Mouse (Mus musculus): ENCODE results near the gene Pfkfb3. TPM values are rescaled to one million over a fixed set of nuclear protein-coding genes. Genes with fewer than 3 reads are reported as not detected.

The Pfkfb3 gene
- total RNA-seq (2021), result 10 to 100 TPM; 41.1 to 45.4 TPM
- long read RNA-seq, partial matches to known transcripts, result 0 of 4 reads
- long read RNA-seq, other reads (novel, unspliced or antisense), result 4 of 4 reads

DNA sequence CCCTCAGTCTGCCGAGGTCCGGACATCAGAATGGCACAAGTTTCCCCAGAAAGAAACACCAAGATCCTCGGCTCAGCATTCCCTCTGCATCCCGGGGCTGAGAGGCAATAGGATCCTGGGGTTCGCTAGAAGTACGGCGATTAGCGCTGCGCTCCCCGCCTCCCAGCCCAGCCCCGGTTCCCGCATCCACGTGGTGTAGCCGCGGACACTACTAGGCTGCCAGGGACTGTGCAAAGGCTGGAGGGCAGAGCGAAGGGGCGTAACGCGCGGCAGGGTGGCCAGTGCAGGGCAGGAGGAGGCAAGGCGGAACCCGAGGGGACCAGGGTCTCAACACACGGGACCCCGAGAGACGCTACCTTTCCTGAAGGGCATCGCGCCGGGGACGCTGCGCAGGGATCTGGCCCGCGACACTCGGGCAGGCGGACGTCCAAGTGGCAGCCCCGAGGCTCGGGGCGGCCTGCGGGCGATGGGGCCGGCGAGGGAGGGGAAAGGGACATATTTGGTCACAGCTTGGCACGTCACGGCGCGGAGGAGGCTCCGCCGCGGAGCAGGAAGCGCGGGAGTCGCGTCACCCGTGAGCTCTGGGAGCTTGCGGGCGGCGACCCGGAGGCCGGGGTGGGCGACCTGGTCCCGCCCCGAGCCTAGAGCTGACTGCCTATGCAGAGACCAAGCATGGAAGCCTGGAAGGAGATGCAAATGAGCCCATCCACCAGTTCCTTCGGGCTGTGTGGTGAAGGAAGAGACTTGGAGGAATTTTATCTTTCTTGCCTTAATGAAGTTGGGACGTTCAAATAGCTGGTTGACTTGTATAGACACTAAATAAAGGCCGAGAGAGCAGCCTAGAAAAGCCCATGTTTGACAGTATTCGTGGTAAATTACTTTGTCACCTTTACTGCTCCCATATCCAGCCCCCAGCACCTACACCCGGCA lies at the start of gene Pfkfb3:
Pfkfb3 (minus strand) TSS at position 607 of the 930 bp plus-strand sequence.
- peak; percentile 46 to 66 for DNase-seq (ENCODE audit: low spot score in 2 of 2)

GRCm38 (mm10) chr2:11602506-11603489 lies 48.9 kb upstream of the Pfkfb3 start:
- DNase-seq (ENCODE audit: low spot score in 2 of 2), result peak; percentile 97 to 98

DNA sequence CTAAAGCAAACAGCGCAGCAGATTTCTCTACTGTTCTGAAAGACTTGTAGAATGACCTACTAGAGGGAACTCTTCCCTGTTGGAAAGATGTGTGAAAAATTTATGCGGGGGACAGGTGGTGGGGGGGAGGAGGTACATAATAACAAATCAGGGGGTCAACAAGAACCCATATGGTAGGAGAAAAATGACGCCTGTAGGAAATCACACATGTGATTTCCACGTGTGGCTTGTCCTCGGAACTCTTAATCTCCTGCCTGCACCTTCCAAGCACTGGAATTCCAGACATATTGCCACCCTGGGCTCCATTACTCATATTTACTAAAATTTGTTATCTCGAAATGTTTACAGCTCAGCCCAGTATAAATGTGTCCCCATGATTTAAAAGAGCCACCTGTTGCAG lies 47.9 kb upstream of the Pfkfb3 start:
- no peak for DNase-seq (ENCODE audit: low spot score in 2 of 2)

DNA sequence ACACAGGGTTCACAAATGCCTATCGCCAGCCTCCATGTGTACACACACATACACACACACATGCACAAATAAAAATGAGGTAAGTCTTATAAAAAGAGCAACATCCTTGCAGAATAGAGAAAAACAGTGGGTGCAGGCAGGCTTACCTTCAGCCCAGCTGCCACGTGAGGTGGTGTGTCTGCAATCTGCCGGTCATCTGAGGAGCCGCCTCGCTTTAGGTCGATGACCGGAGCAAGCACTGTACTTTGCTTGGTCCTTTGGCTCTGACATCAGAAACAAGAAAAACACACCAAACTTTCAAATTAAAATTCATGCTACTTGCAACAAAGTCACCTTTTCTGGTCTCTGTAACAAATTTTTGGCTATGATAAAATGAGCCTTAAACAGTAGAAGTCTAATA lies 44.0 kb upstream of the Pfkfb3 start:
- DNase-seq (ENCODE audit: low spot score in 2 of 2), result no peak

DNA sequence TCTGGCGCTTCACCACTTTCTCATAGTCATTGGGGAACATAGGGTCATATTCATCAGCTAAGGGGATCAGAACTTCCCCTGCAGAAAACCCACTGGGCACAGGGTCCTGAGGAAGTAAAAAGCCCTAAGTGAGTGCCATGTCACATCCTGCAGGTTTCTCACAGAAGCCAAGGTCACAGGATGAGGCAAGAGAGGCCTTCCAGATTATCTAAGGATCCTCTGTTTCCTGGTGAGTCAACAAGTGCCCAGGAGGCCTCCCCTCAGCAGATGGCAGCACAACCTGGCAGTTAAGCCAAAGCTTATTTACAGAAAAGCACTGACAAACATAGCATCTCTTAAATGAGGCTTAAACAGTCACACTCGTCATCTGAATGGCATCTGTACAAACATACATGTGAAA lies 42.8 kb upstream of the Pfkfb3 start:
- no peak for DNase-seq (ENCODE audit: low spot score in 2 of 2)

GRCm38 (mm10) chr2:11587996-11588395 lies 34.1 kb upstream of the Pfkfb3 start:
- no peak for DNase-seq (ENCODE audit: low spot score in 2 of 2)

GRCm38 (mm10) chr2:11579399-11579798 lies 25.5 kb upstream of the Pfkfb3 start:
- no peak for DNase-seq (ENCODE audit: low spot score in 2 of 2)

- no peak for DNase-seq (ENCODE audit: low spot score in 2 of 2)
Measured at GRCm38 (mm10) chr2:11578187-11578586, 24.3 kb upstream of the Pfkfb3 start.

DNA sequence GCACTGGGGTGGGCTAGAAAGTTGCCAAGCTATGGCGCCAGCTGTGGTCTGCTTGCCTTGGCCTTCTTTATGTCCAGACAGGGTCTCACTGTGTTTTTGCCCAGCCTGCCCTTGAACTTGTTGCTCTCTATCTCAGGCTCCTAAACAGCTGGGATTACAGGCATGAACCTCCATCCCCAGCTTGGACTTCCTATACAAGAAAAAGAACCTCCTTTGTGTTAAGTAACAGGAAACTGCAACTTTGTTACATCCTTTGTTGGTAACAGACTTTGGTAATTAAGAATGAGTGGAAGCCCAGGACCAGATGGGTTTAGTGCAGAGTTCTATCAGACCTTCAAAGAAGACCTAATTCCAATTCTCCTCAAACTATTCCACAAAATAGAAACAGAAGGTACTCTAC lies 19.8 kb upstream of the Pfkfb3 start:
- no peak for DNase-seq (ENCODE audit: low spot score in 2 of 2)

GRCm38 (mm10) chr2:11571004-11571535 lies 17.2 kb upstream of the Pfkfb3 start:
- no peak for DNase-seq (ENCODE audit: low spot score in 2 of 2)

GRCm38 (mm10) chr2:11568471-11568870 lies 14.6 kb upstream of the Pfkfb3 start:
- DNase-seq (ENCODE audit: low spot score in 2 of 2), result no peak

- peak in 1 of 2 experiments; percentile 25 for DNase-seq (ENCODE audit: low spot score in 2 of 2)
Measured at GRCm38 (mm10) chr2:11567781-11568362, 14.0 kb upstream of the Pfkfb3 start.

GRCm38 (mm10) chr2:11566898-11567297 lies 13.0 kb upstream of the Pfkfb3 start:
- DNase-seq (ENCODE audit: low spot score in 2 of 2), result no peak

DNA sequence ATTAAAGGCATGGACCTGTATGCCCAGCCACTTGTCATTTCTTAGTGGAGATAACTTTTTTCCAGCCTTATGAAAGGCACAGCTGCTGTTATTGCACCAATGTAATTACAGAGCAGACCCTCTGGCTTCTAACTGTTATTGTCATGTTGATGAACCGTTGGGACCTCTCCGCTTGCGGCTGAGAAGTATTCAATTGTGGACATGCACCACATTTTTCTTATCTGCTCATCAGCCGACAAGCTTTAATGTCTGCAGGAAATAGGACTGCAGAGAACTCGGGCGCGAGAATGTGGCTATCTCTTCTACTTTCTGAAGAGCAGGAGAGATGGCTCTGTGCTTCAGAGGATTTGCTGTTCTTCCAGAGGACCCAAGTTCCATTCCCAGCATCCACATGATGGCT lies 12.4 kb upstream of the Pfkfb3 start:
- DNase-seq (ENCODE audit: low spot score in 2 of 2), result no peak

DNA sequence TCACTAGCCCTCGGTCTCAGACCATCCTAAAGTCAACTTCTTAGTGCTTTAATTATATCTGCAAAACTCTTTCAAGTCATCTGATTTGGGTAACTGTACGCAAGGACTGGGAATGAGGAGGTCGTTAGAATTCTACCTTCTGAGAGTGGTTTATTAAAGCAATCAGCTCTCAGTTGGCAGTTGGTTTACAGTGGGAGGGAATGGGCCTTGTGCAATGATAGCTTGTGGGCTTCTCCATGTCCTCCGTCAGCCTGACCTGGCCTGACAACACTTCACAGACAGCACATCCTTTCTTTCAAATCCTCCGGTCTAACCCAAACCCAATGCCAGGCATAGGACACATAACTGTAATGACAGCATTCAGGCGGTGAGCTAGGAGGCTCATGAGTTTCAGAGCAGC lies 10.9 kb upstream of the Pfkfb3 start:
- no peak for DNase-seq (ENCODE audit: low spot score in 2 of 2)

GRCm38 (mm10) chr2:11563256-11563655 lies 9.4 kb upstream of the Pfkfb3 start:
- DNase-seq (ENCODE audit: low spot score in 2 of 2), result no peak

GRCm38 (mm10) chr2:11558654-11559053 lies 4.8 kb upstream of the Pfkfb3 start:
- DNase-seq (ENCODE audit: low spot score in 2 of 2), result peak in 1 of 2 experiments; percentile 22

DNA sequence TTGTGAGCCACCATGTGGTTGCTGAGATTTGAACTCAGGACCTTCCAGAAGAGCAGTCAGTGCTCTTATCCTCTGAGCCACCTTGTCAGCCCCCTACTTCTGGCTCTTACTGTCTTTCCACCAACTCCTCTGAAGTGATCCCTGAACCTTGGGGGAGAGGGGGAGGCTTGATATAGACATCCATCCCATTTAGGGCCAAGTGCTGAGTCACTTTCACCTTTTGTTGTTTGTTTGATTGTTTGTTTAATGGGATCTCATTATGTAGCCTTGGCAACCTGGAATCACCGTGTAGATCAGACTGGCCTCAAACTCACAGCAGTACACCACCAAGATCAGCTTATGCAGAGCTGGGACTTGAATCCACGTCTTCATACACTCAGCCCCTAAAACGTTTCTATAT lies 3.4 kb upstream of the Pfkfb3 start:
- DNase-seq (ENCODE audit: low spot score in 2 of 2), result no peak

- no peak for DNase-seq (ENCODE audit: low spot score in 2 of 2)
Measured at GRCm38 (mm10) chr2:11555316-11555715, 1.4 kb upstream of the Pfkfb3 start.

DNA sequence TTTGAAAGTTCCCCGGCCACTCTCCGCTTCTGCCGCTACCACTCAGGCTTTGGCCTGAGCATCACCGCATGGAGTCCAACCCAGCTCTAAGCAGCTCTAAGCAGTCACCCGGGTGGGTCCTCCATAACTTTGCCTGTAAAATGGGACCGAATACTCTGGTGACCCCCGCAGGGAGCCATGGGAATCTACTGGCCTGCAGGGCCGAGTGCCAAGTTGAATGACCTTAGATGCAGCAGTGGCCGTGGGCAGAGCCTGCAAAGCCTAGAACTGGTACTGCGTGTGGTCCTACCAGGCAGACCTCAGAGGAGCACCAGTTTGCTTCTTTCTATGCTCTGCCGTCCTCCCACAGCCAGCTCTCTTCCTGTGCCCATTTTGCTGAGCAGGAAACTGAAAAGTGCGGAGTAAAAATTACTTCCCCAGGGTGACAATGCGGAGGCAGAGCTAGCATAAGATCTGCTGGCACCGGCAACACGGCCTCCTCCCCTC lies 868 bp downstream of the Pfkfb3 start:
- peak in 1 of 2 experiments; percentile 22 for DNase-seq (ENCODE audit: low spot score in 2 of 2)

Data from layer of hippocampus, postnatal 10 days (tissue).